Mouse (Mus musculus) kidney, adult 2 months (tissue): ENCODE measurements around the gene Ehmt2.

Experiments used
- CTCF ChIP-seq: fragments of 200-500 bp; conservative IDR thresholded peaks from 2 replicates; pipeline ENCODE4 v1.5.1; 2011; ENCODE audit warnings: low read depth, mild to moderate bottlenecking, control low read depth, low read length, moderate library complexity, mixed read lengths; ENCODE audit not compliant: insufficient read depth, insufficient read length
- POLR2A ChIP-seq: fragments of 200-500 bp; IDR thresholded peaks from one replicate; pipeline ENCODE4 v1.6.1; 2011; ENCODE audit warnings: low read depth, low read length, control low read depth

DNA sequence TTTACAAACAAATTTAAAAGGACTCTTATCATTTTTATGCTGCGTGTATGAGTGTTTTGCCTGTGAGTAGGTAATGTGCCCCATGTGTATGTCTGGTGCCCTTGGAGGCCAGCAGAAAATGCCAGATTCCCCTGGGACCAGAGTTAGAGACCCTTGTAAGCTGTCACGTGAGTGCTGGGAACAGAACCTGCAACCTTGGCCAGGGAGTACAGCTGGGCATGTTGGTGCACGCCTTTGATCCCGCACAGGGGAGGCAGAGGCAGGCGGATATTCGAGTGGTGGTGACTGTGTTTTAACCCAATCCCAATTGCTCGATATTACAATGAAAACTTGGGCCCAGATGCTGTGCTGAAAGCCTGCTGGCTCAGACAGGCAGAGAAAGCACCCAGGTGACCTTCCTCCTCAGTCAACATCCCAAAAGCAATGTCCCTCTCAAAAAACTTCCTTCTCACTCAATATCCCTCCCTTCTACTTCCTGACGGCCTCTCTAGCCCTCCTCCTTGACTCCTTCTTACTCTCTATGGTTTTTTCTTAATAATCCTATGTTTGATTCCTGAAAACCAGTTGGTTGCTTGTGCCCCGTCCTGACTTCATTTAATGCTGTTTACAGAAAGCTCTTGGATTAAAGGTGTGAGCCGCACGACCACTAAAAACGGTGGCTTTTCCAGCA lies 8.1 kb upstream of the Ehmt2 start:
- no peak for TF ChIP-seq POLR2A
- no peak for TF ChIP-seq CTCF
